Comparison of ENCODE assay signal across 1 mouse cellular context in the genomic region with DNA sequence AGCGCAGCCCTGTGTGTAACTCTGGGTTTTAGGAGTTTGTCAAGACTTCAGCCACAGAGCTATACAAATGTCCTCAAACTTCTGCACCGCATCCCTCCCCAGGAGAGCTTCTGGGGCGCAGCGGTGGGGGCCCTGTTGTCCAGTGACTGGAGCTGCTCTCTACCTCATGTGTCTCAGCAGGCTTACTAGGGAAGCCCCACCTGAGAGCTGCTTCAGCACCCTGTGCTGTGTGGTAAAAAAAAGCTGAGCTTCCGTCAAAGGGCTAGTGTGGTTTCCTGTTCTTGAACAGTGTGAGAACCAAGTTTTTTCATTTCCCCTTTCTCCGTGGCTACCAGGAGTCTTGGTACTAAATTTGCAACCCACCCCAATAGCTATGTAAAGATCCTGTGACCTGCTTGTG.
TF ChIP-seq lines count a peak whose summit lies in the region.

No protein-coding gene starts in this region.

TF ChIP-seq in MEL, 35 proteins besides CTCF, POLR2A, EP300 and RAD21 (continued from another document):
- peak; percentile 69 for TF ChIP-seq HCFC1 (IDR thresholded peaks at IDR 0.05; ENCODE audit: low read depth, low read length)
- no peak for TF ChIP-seq USF1 (IDR thresholded peaks at IDR 0.05; ENCODE audit: low read depth, low read length)
- no peak for TF ChIP-seq POLR2AphosphoS2 (IDR thresholded peaks at IDR 0.05; ENCODE audit: low read length)
- TF ChIP-seq MYC (IDR thresholded peaks at IDR 0.05; ENCODE audit: low read depth, low read length) = peak; percentile 90
- no peak for TF ChIP-seq ZKSCAN1 (IDR thresholded peaks at IDR 0.05; ENCODE audit: low read depth, low read length)
- TF ChIP-seq TAL1 (IDR thresholded peaks at IDR 0.05; ENCODE audit: low read length) = no peak
- TF ChIP-seq MAFK (IDR thresholded peaks at IDR 0.05; ENCODE audit: borderline replicate concordance, low read depth, low read length) = no peak
- TF ChIP-seq MYB (IDR thresholded peaks at IDR 0.05; ENCODE audit: low read depth, low read length) = no peak
- TF ChIP-seq MEF2A (IDR thresholded peaks at IDR 0.05; ENCODE audit: extremely low read depth, insufficient replicate concordance, low read depth, low read length, poor library complexity, severe bottlenecking) = no peak
- no peak for TF ChIP-seq USF2 (IDR thresholded peaks at IDR 0.05; ENCODE audit: borderline replicate concordance in 1 of 2, insufficient read depth in 1 of 2, low read depth in 1 of 2, low read length in 2 of 2)
- 0 out of 2 replicates have a peak, but pooled peaks have one; percentile 13 for TF ChIP-seq CHD2 (IDR thresholded peaks at IDR 0.05; ENCODE audit: low read length)
- TF ChIP-seq NELFE (IDR thresholded peaks at IDR 0.05; ENCODE audit: low read depth, low read length) = peak; percentile 58
- TF ChIP-seq KAT2A (conservative IDR thresholded peaks at IDR 0.05; ENCODE audit: low read depth, low read length) = no peak
- TF ChIP-seq MXI1 (IDR thresholded peaks at IDR 0.05; ENCODE audit: low read depth, low read length) = peak; percentile 60
- no peak for TF ChIP-seq UBTF (IDR thresholded peaks at IDR 0.05; ENCODE audit: borderline replicate concordance, insufficient read depth, low read depth, low read length)
- TF ChIP-seq POLR2AphosphoS5 (IDR thresholded peaks at IDR 0.05; ENCODE audit: borderline replicate concordance, low read depth, low read length) = no peak
- peak; percentile 62 for TF ChIP-seq TCF12 (IDR thresholded peaks at IDR 0.05; ENCODE audit: low read depth, low read length)
- peak; percentile 50; the same call in 1 of the 2 replicates for TF ChIP-seq ZMIZ1 (IDR thresholded peaks at IDR 0.05; ENCODE audit: low read depth, low read length)
- TF ChIP-seq MAZ (IDR thresholded peaks at IDR 0.05; ENCODE audit: low read depth, low read length) = 0 out of 2 replicates have a peak, but pooled peaks have one; percentile 57
- TF ChIP-seq GABPA (IDR thresholded peaks at IDR 0.05; ENCODE audit: low read depth, low read length) = no peak
- TF ChIP-seq RCOR1 (IDR thresholded peaks at IDR 0.05; ENCODE audit: low read depth, low read length) = peak; percentile 69
- TF ChIP-seq ETS1 (IDR thresholded peaks at IDR 0.05; ENCODE audit: low read depth, low read length) = peak; percentile 82
- TF ChIP-seq SIN3A (IDR thresholded peaks at IDR 0.05; ENCODE audit: low read length) = no peak; the same call in 1 of the 2 replicates
- TF ChIP-seq ZC3H11A (IDR thresholded peaks at IDR 0.05; ENCODE audit: low read depth, low read length) = 0 out of 2 replicates have a peak, but pooled peaks have one; percentile 1
